Mouse (Mus musculus) testis, adult 2 months (tissue): ENCODE results near the gene Mmp21. TPM values are rescaled to one million over a fixed set of nuclear protein-coding genes. Genes with fewer than 3 reads are reported as not detected.

Experiments
- H3K27ac ChIP-seq: fragments of 200-500 bp; 2 replicates; pipeline ENCODE4 v1.5.1; 2012; ENCODE audit warnings: low read depth, low read length; ENCODE audit not compliant: control insufficient read depth, insufficient read depth
- H3K27me3 ChIP-seq: fragments of 200-500 bp; 2 replicates; pipeline ENCODE4 v1.6.1; 2012; ENCODE audit warnings: mild to moderate bottlenecking, low read length, moderate library complexity; ENCODE audit not compliant: control insufficient read depth, insufficient read depth
- H3K36me3 ChIP-seq: fragments of 200-500 bp; 2 replicates; pipeline ENCODE4 v1.6.1; 2012; ENCODE audit warnings: mild to moderate bottlenecking, low read length; ENCODE audit not compliant: control insufficient read depth, insufficient read depth
- H3K4me1 ChIP-seq: fragments of 200-500 bp; 2 replicates; pipeline ENCODE4 v1.6.1; 2012; ENCODE audit warnings: low read length; ENCODE audit not compliant: control insufficient read depth, insufficient read depth
- H3K4me3 ChIP-seq: fragments of 200-500 bp; 2 replicates; pipeline ENCODE4 v1.5.1; 2012; ENCODE audit warnings: low read depth, mild to moderate bottlenecking, low read length, moderate library complexity, mixed read lengths; ENCODE audit not compliant: control insufficient read depth
- CTCF ChIP-seq: fragments of 200-500 bp; IDR thresholded peaks from 2 replicates; pipeline ENCODE4 v1.5.1; 2012; ENCODE audit warnings: low read depth, mild to moderate bottlenecking, inconsistent platforms, low read length, moderate library complexity; ENCODE audit not compliant: control insufficient read depth, insufficient read depth, insufficient replicate concordance
- POLR2A ChIP-seq: fragments of 200-500 bp; IDR thresholded peaks from 2 replicates; pipeline ENCODE4 v1.6.1; 2012; ENCODE audit warnings: low read depth, mild to moderate bottlenecking, inconsistent platforms, low read length, moderate library complexity; ENCODE audit not compliant: control insufficient read depth
- polyA plus RNA-seq: library from polyadenylated mRNA; depleted of rRNA; stranded (reverse); fragments of >200 nt; gene quantifications from 2 replicates; pipeline ENCODE4 v1.2.3, GENCODE M21; 2012

Gene Mmp21
- polyA plus RNA-seq, 1 experiment: not detected

DNA sequence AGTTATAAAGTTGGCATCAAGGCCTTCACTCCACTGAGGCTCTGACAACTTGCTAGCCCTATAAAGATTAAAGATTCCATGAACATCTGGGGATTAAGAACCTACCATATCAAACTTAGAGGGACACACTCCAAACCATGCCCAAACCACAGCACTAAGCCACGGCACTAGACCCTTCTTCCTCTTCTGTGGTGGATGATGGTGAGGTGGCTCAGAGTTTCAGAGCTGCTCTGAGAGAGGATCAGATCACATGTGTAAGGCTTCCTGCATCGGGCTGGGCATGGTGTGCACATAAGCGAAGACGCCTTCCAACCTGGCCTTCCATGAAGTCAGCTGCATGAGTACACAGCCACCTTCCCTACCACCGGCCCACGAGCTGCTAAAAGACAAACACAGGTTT lies 4.8 kb upstream of the Mmp21 start:
- Histone ChIP-seq H3K27ac (no peak overlapping the region), H3K4me3 (no peak overlapping the region), H3K27me3 (no peaks in the 10 kb centered on the region), H3K4me1 (no peaks in the 10 kb centered on the region), H3K36me3 (0 out of 2 replicates have a peak, but pooled peaks cover under 1% of the 10 kb centered on the region)
- TF ChIP-seq POLR2A (no peak), CTCF (no peak)

DNA sequence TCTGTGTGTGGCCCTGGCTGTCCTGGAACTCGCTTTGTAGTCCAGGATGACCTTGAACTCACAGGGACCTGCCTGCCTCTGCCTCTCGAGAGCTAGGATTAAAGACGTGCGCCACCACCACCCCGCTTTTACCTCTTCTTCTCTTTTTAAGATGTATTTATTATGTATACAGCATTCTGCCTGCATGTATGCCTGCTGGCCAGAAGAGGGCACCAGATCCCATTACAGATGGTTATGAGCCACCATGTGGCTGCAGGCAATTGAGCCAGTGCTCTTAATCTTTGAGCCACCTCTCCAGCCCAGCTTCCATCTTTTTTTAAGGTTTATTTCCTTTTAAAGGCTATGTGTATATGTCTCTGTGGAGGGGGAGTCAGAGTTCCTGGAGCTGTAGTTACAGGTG lies 4.2 kb upstream of the Mmp21 start:
- Histone ChIP-seq H3K4me1 (no peaks in the 10 kb centered on the region), H3K27me3 (no peaks in the 10 kb centered on the region), H3K36me3 (no peaks in the 10 kb centered on the region), H3K27ac (no peak overlapping the region), H3K4me3 (no peak overlapping the region)
- TF ChIP-seq POLR2A (no peak), CTCF (peak; percentile 32; the same call in 1 of the 2 replicates)

GRCm38 (mm10) chr7:133683626-133684025 lies 3.8 kb upstream of the Mmp21 start:
- Histone ChIP-seq H3K4me1 (no peaks in the 10 kb centered on the region), H3K4me3 (no peak overlapping the region), H3K27ac (no peak overlapping the region), H3K27me3 (no peaks in the 10 kb centered on the region), H3K36me3 (no peaks in the 10 kb centered on the region)
- no peak for TF ChIP-seq CTCF
- TF ChIP-seq POLR2A: no peak

- no peaks in the 10 kb centered on the region for H3K27me3 ChIP-seq
- H3K36me3 ChIP-seq: no peaks in the 10 kb centered on the region
- no peak for TF ChIP-seq POLR2A
- no peak for TF ChIP-seq CTCF
- no peak overlapping the region for H3K27ac ChIP-seq
- no peaks in the 10 kb centered on the region for H3K4me1 ChIP-seq
- no peak overlapping the region for H3K4me3 ChIP-seq
Observed at GRCm38 (mm10) chr7:133679439-133679838, 422 bp downstream of the Mmp21 start.

DNA sequence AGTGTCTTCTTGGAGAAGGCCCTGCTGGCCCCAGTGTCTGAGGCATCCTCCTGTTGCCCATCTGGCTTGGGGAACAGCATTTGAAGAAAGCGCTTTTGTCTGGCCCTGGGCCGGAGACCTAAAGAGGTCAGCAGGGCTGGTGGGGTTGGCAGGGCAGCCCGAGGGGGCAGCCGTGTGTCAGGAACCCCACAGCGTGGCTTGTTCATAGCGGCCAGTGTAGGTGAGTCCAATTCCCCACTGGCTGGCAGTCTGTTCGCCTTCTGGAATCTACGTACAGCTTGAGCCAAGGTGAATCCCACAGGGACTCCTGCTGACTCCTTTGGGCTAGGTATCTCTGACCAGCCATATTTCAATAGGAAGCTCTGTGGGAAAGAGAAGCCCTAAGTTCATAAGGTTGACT lies 1.1 kb downstream of the Mmp21 start:
- H3K4me3 ChIP-seq: no peak overlapping the region
- no peaks in the 10 kb centered on the region for H3K36me3 ChIP-seq
- no peak for TF ChIP-seq CTCF
- TF ChIP-seq POLR2A: no peak
- H3K27me3 ChIP-seq: no peaks in the 10 kb centered on the region
- H3K27ac ChIP-seq: no peak overlapping the region
- H3K4me1 ChIP-seq: no peaks in the 10 kb centered on the region

DNA sequence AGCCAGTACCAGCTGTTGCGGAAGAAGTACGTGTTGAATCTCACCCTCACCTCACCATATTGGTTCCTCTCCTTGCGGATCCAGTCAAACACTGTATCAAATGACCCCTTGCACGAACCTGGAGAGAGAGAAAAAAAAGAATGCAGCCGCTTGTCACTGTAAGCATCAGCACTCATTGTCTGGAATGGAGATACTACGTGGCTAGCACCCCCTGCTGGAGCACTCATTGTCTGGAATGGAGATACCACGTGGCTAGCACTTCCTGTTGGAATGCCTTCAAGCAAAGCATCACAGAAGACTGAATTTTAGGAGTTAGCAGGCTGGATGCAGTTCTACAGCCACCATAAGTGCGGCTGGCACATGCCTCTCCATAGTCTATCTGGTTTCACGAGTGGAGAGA lies 3.9 kb downstream of the Mmp21 start:
- Histone ChIP-seq H3K27ac (no peak overlapping the region), H3K4me3 (no peak overlapping the region), H3K36me3 (no peaks in the 10 kb centered on the region; the same call in 1 of the 2 replicates), H3K4me1 (no peaks in the 10 kb centered on the region), H3K27me3 (no peaks in the 10 kb centered on the region)
- TF ChIP-seq CTCF (no peak), POLR2A (no peak)

GRCm38 (mm10) chr7:133670846-133671245 lies 9.0 kb downstream of the Mmp21 start:
- TF ChIP-seq POLR2A: no peak
- no peak for TF ChIP-seq CTCF
- no peaks in the 10 kb centered on the region for H3K4me1 ChIP-seq

GRCm38 (mm10) chr7:133669946-133670345 lies 9.9 kb downstream of the Mmp21 start:
- no peaks in the 10 kb centered on the region; the same call in none of the 2 replicates for H3K36me3 ChIP-seq
- H3K27ac ChIP-seq: no peak overlapping the region
- H3K4me1 ChIP-seq: no peaks in the 10 kb centered on the region
- H3K4me3 ChIP-seq: no peak overlapping the region
- no peaks in the 10 kb centered on the region for H3K27me3 ChIP-seq
- no peak for TF ChIP-seq CTCF

More at GRCm38 (mm10) chr7:133670846-133671245, 9.0 kb downstream of the Mmp21 start:
- H3K27me3 ChIP-seq: no peaks in the 10 kb centered on the region
- H3K27ac ChIP-seq: no peak overlapping the region
- no peaks in the 10 kb centered on the region; the same call in none of the 2 replicates for H3K36me3 ChIP-seq
- no peak overlapping the region for H3K4me3 ChIP-seq
